Mouse (Mus musculus) neural tube, embryonic 13.5 days (tissue): ENCODE data around the gene 4921507P07Rik. TPM values are rescaled to one million over a fixed set of nuclear protein-coding genes. Genes with fewer than 3 reads are reported as not detected.
"Not testable (repeated sequence)": the region's sequence is repeated elsewhere in the genome, so short reads cannot be mapped to it uniquely, and the experiment has no call there.

Experiments
- ATAC-seq: fragments of 200-750 bp; cut with Nextera tagmentation; 2 replicates; pipeline ENCODE4 v1.8.0; 2017; ENCODE audit warnings: low read depth, mild to moderate bottlenecking, moderate TSS enrichment, moderate library complexity
- H3K27ac ChIP-seq: fragments of 300-500 bp; sonication (generic); replicated peaks from 2 replicates; pipeline ENCODE4 v1.5.1; 2015; ENCODE audit warnings: moderate library complexity, mild to moderate bottlenecking, inconsistent platforms
- H3K27me3 ChIP-seq: fragments of 300-500 bp; sonication (generic); 2 replicates; pipeline ENCODE4 v1.6.1; 2015; ENCODE audit warnings: mild to moderate bottlenecking, inconsistent platforms
- H3K36me3 ChIP-seq: fragments of 300-500 bp; sonication (generic); 2 replicates; pipeline ENCODE4 v1.6.1; 2015; ENCODE audit warnings: mild to moderate bottlenecking, inconsistent platforms
- H3K4me1 ChIP-seq: fragments of 300-500 bp; sonication (generic); replicated peaks from 2 replicates; pipeline ENCODE4 v1.6.1; 2015; ENCODE audit warnings: inconsistent platforms
- H3K4me2 ChIP-seq: fragments of 300-500 bp; sonication (generic); 2 replicates; pipeline ENCODE4 v1.6.1; 2015; ENCODE audit warnings: inconsistent platforms, mild to moderate bottlenecking, moderate library complexity
- H3K4me3 ChIP-seq: fragments of 300-500 bp; sonication (generic); 2 replicates; pipeline ENCODE4 v1.5.1; 2015; ENCODE audit warnings: mild to moderate bottlenecking, inconsistent platforms
- H3K9ac ChIP-seq: fragments of 300-500 bp; sonication (generic); 2 replicates; pipeline ENCODE4 v1.6.1; 2015; ENCODE audit warnings: moderate library complexity, mild to moderate bottlenecking, inconsistent platforms
- H3K9me3 ChIP-seq: fragments of 300-500 bp; sonication (generic); 2 replicates; pipeline ENCODE4 v1.6.1; 2016; ENCODE audit warnings: inconsistent platforms
- WGBS: fragments of 180-500 bp; shearing (Covaris S2); methylation state at CpG from one replicate; pipeline ENCODE4 v1.1.7; 2015; 5-methylcytosine and 5-hydroxymethylcytosine counted together
- polyA plus RNA-seq: library from polyadenylated mRNA; unstranded; fragments of >200 nt; fragmentation: Nextera tagmentation; extraction: Ambion mirVana; gene quantifications from 2 replicates; pipeline ENCODE4 v1.2.1, GENCODE M21; 2015

4921507P07Rik gene
- polyA plus RNA-seq, 1 experiment from 2014 or later, result 1.7 TPM

DNA sequence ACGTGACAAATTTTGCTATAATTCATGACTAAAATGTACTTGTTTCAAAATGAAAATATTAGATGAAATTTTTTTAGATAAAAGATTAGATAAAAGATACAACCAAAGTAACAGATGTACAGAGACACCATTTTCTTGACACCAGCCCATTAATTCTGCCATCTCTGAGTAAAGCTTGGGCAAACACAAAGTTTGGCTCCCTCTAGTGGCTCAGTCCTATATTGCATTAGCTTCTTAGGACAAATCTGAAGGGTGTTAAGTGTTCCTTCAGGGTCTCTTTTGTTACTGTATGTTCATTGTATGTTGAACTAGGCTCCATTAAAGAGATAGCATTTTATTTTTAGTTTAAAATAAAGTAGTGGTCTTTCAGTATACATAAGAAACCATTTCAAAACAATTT, 8.2 kb downstream of the 4921507P07Rik start:
- Histone ChIP-seq H3K4me1 (peaks cover 5% of the 10 kb centered on the region; the same call in 1 of the 2 replicates), H3K27me3 (no peaks in the 10 kb centered on the region), H3K36me3 (no peaks in the 10 kb centered on the region), H3K27ac (no peak overlapping the region), H3K9ac (no peak overlapping the region), H3K4me3 (no peak overlapping the region), H3K4me2 (no peak overlapping the region), H3K9me3 (no peaks in the 10 kb centered on the region)
- ATAC-seq, result no peak
- WGBS, result 88% methylated on average over 1 of the region's 1 CpGs

DNA sequence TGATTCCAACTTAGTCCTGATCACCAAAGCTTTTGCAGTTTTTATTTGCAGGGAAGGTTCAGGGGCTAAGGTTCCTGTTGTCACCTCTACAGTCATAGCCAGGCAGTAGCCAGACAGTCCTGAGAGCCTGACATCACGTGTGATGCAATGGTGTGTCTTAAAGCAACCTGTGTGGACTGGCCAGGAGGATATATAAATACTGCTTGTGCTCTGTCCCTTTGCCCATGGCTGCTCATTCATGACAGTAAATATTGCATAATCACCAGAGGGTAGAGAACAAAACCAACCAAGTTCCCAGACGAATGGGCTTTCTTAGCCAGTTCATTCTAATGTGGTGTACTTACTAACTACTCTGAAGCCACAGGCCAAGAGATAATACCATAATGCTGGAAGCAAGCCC, 9.0 kb downstream of the 4921507P07Rik start:
- H3K27me3 ChIP-seq, result no peaks in the 10 kb centered on the region
- H3K27ac ChIP-seq, result no peak overlapping the region
- 89% methylated on average over 2 of the region's 2 CpGs for WGBS

GRCm38 (mm10) chr6:50586316-50586715, 10.1 kb downstream of the 4921507P07Rik start:
- no peak overlapping the region for H3K4me3 ChIP-seq
- H3K27me3 ChIP-seq, result no peaks in the 10 kb centered on the region
- H3K9me3 ChIP-seq, result no peaks in the 10 kb centered on the region
- no peak overlapping the region for H3K27ac ChIP-seq
- peaks cover 5% of the 10 kb centered on the region; the same call in 1 of the 2 replicates for H3K4me1 ChIP-seq
- WGBS, result 59% methylated on average over 5 of the region's 5 CpGs
- no peak overlapping the region for H3K9ac ChIP-seq
- no peaks in the 10 kb centered on the region for H3K36me3 ChIP-seq
- ATAC-seq, result no peak
- H3K4me2 ChIP-seq, result no peak overlapping the region

More for the DNA sequence above, 9.0 kb downstream of the 4921507P07Rik start:
- Histone ChIP-seq H3K4me3 (no peak overlapping the region), H3K36me3 (no peaks in the 10 kb centered on the region), H3K9ac (no peak overlapping the region), H3K4me2 (no peak overlapping the region), H3K9me3 (no peaks in the 10 kb centered on the region), H3K4me1 (peaks cover 5% of the 10 kb centered on the region; the same call in 1 of the 2 replicates)
- ATAC-seq, result no peak

DNA sequence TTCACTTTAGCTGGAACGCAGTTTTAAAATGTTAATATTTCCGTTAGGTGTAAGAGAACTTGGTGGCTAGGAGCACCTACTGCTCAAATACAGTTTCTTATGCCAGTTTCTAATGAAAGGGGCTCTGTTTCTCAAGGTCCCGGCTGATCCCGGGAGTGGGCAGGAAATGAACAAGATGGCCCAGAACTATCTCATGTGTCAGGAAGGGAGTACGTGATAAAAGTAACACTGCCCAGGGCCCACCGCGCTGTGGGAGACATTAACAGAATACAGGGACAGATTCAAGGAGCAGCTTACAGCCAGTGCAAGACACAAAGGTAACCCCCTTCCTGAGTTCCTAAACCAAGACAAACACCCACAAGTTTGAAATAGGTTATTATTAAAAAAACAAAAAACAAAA, 10.7 kb downstream of the 4921507P07Rik start:
- Histone ChIP-seq H3K4me2 (no peak overlapping the region), H3K9me3 (no peaks in the 10 kb centered on the region), H3K4me1 (peaks cover 5% of the 10 kb centered on the region; the same call in 1 of the 2 replicates), H3K4me3 (no peak overlapping the region), H3K27me3 (no peaks in the 10 kb centered on the region), H3K27ac (no peak overlapping the region), H3K9ac (no peak overlapping the region), H3K36me3 (no peaks in the 10 kb centered on the region)
- WGBS, result 78% methylated on average over 7 of the region's 7 CpGs
- no peak for ATAC-seq

GRCm38 (mm10) chr6:50571661-50572060, 24.8 kb downstream of the 4921507P07Rik start:
- 88% methylated on average over 1 of the region's 1 CpGs for WGBS
- H3K9me3 ChIP-seq, result no peaks in the 10 kb centered on the region
- no peak overlapping the region for H3K4me2 ChIP-seq
- H3K27ac ChIP-seq, result no peak overlapping the region
- no peak overlapping the region for H3K4me3 ChIP-seq
- H3K27me3 ChIP-seq, result no peaks in the 10 kb centered on the region
- H3K36me3 ChIP-seq, result no peaks in the 10 kb centered on the region
- H3K4me1 ChIP-seq, result peaks cover 8% of the 10 kb centered on the region
- no peak overlapping the region for H3K9ac ChIP-seq
- ATAC-seq, result no peak

DNA sequence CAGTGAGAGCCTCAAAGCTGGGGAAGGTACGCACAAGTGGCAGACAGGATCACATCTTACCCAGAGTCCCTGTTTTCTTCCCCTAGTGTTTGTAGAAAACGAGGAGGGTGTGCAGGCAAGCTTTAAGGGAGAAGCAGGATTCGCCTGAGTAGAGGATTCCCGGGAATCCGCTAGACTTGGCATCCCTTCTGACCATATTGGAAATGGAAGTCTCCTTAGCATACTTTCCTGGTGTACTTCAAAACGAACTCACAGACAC, 29.5 kb downstream of the 4921507P07Rik start:
- Histone ChIP-seq H3K9me3 (no peaks in the 10 kb centered on the region), H3K36me3 (peaks cover 14% of the 10 kb centered on the region), H3K4me3 (peak overlapping the region; percentile 82), H3K9ac (peak overlapping the region; percentile 86), H3K4me2 (peak overlapping the region; percentile 61), H3K4me1 (peaks cover 14% of the 10 kb centered on the region), H3K27ac (peak overlapping the region; percentile 84), H3K27me3 (no peaks in the 10 kb centered on the region)
- no peak; the same call in 1 of the 2 replicates for ATAC-seq
- WGBS, result 21% methylated on average over 6 of the region's 6 CpGs

DNA sequence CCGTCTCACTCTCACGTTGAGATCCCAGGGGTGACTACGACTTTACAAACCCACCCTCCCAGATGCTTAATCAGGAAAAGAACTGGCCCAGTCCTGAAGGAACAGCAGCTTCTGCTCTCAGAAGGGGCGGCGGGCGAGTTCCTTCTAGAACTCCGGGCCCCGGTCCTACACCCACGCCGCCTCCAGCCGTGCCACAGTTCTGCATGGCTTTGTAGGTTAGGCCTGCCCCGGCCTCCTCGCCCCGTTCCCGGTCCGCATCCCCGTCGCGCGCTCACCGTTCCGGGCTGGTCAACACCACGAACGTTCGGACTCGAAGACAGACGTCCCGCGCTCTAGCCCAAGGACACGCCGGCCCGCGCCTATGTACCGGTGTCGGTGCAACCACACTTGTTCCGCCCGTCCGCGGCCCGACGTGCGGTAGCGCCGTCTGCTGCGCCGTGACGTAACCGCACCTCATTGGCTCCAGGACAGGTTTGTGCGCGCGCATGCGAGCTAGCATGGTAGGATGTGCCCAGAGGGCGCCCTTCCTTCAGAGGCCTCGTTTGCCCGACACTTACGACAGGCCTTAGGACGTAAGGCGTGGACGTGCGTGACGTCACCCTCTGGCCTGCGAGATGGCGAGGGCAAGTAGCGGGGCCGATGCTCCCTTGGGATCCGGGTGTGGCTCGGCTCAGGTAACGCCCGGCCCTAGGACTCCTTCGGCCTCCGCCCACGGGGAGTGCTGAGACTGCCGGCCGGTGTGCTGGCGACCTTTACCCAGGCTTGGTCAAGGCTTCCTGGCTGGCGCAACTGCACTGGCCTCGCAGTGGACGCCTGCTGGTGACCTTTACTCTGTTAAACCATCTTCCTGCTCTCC, 30.1 kb downstream of the 4921507P07Rik start, which contains the start of gene Cycs:
TSS of gene Cycs (minus strand) at position 398 of the 856 bp plus-strand sequence.
- H3K4me2 ChIP-seq, result peak within 1 kb of the TSS; percentile 75
- H3K27ac ChIP-seq, result peak within 1 kb of the TSS; percentile 84
- H3K36me3 ChIP-seq, result peaks cover 14% of the 10 kb centered on the region
- H3K4me1 ChIP-seq, result peaks cover 14% of the 10 kb centered on the region
- WGBS, result under 1% methylated on average over 78 of the region's 78 CpGs
- H3K9me3 ChIP-seq, result no peaks in the 10 kb centered on the region
- H3K27me3 ChIP-seq, result no peaks in the 10 kb centered on the region
- peak; percentile 98 for ATAC-seq
- peak within 1 kb of the TSS; percentile 82 for H3K4me3 ChIP-seq
- peak within 1 kb of the TSS; percentile 90 for H3K9ac ChIP-seq

DNA sequence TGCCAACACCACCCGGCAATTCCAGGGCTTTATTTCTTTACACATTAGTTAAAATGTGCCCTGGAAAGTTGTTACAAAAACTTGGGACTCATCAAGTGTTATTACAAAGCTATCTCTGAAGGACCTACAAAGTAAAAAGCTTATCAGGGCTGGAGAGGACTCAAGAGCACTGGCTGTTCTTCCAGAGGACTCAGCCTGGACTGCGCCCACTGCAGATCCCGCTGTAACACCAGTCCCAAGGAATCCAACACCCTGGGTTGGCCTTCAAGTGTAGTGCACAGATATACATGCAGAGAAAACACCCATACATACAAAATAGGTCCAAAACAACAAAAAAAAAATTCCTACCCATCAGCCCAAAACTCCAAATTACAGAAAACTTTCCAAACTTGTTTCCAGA, 32.8 kb downstream of the 4921507P07Rik start:
- Histone ChIP-seq H3K27ac (no peak overlapping the region), H3K36me3 (peaks cover 14% of the 10 kb centered on the region), H3K9ac (no peak overlapping the region), H3K9me3 (no peaks in the 10 kb centered on the region), H3K4me1 (peaks cover 14% of the 10 kb centered on the region), H3K4me2 (no peak overlapping the region), H3K4me3 (no peak overlapping the region), H3K27me3 (no peaks in the 10 kb centered on the region)
- 96% methylated on average over 3 of the region's 3 CpGs for WGBS
- ATAC-seq, result no peak

GRCm38 (mm10) chr6:50562421-50562820, 34.0 kb downstream of the 4921507P07Rik start:
- H3K27me3 ChIP-seq, result no peaks in the 10 kb centered on the region
- H3K27ac ChIP-seq, result no peak overlapping the region
- no peak overlapping the region for H3K9ac ChIP-seq
- no peak overlapping the region for H3K4me3 ChIP-seq
- peaks cover 14% of the 10 kb centered on the region for H3K36me3 ChIP-seq
- peaks cover 12% of the 10 kb centered on the region for H3K4me1 ChIP-seq
- H3K4me2 ChIP-seq, result no peak overlapping the region
- H3K9me3 ChIP-seq, result no peaks in the 10 kb centered on the region
- no peak for ATAC-seq
- 97% methylated on average over 4 of the region's 4 CpGs for WGBS

- peaks cover 14% of the 10 kb centered on the region for H3K36me3 ChIP-seq
- no peak overlapping the region for H3K27ac ChIP-seq
- ATAC-seq, result no peak
- WGBS, result 95% methylated on average over 1 of the region's 1 CpGs
- peaks cover 6% of the 10 kb centered on the region for H3K4me1 ChIP-seq
- no peak overlapping the region for H3K9ac ChIP-seq
- H3K4me3 ChIP-seq, result no peak overlapping the region
- H3K4me2 ChIP-seq, result no peak overlapping the region
- H3K27me3 ChIP-seq, result no peaks in the 10 kb centered on the region
- H3K9me3 ChIP-seq, result no peaks in the 10 kb centered on the region
These were observed 35.7 kb downstream of the 4921507P07Rik start for GRCm38 (mm10) chr6:50560776-50561175.

DNA sequence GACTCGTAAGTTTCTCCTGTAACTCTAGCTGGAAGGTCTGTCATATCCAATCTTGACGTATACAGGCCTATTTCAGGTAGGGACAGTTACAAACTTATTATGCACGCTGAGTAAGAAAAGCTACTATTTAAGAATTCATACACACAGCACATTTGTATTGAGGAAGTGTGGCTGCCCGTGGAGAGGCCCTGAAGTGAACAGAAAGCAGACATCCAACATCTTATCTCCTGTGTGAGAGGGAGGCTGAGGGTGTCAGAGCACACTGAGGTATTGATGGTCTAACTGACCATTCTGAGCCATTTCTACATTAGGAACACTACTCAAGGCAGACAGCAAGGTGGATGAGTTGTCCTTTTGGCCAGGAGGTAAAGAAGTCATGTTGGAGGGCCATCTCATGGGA, 37.6 kb downstream of the 4921507P07Rik start:
- 86% methylated on average over 4 of the region's 4 CpGs for WGBS
- Histone ChIP-seq H3K36me3 (peaks cover 11% of the 10 kb centered on the region), H3K9me3 (no peaks in the 10 kb centered on the region), H3K4me2 (no peak overlapping the region), H3K4me1 (no peaks in the 10 kb centered on the region), H3K9ac (no peak overlapping the region), H3K4me3 (no peak overlapping the region), H3K27me3 (no peaks in the 10 kb centered on the region), H3K27ac (no peak overlapping the region)
- ATAC-seq, result no peak

GRCm38 (mm10) chr6:50557566-50557965, 38.9 kb downstream of the 4921507P07Rik start:
- H3K36me3 ChIP-seq, result no peaks in the 10 kb centered on the region; the same call in 1 of the 2 replicates
- WGBS, result 88% methylated on average over 6 of the region's 6 CpGs
- no peaks in the 10 kb centered on the region for H3K4me1 ChIP-seq
- H3K27me3 ChIP-seq, result no peaks in the 10 kb centered on the region
- no peak overlapping the region for H3K4me2 ChIP-seq
- no peaks in the 10 kb centered on the region for H3K9me3 ChIP-seq
- no peak overlapping the region for H3K9ac ChIP-seq
- ATAC-seq, result no peak
- H3K27ac ChIP-seq, result no peak overlapping the region
- H3K4me3 ChIP-seq, result no peak overlapping the region

DNA sequence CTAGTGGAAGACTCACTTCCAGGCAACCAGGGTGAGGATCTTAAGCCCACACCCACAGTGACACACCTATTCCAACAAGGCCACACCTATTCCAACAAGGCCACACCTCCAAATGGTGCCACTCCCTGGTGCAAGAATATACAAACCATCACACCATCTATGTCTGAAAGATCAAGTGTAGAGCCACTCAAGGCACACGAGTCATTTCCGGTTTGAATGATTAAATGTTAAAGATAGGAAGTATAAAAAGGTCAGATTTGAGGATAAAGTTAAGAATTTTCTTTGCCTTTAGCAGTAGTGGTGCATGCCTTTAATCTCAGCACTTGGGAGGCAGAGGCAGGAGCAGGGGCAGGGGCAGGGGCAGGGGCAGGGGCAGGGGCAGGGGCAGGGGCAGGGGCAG, 42.2 kb downstream of the 4921507P07Rik start:
- H3K27ac ChIP-seq, H3K9me3 ChIP-seq, H3K27me3 ChIP-seq, H3K36me3 ChIP-seq, H3K4me3 ChIP-seq, H3K4me1 ChIP-seq, H3K9ac ChIP-seq, ATAC-seq, H3K4me2 ChIP-seq: not testable (repeated sequence)
- WGBS, result 90% methylated on average over 2 of the region's 2 CpGs
